Mouse (Mus musculus) heart, embryonic 11.5 days (tissue): ENCODE measurements around the gene Zfand3. TPM values are rescaled to one million over a fixed set of nuclear protein-coding genes. Genes with fewer than 3 reads are reported as not detected.

Experiments used
- ATAC-seq: fragments of 200-750 bp; cut with Nextera tagmentation; replicated peaks from 2 replicates; pipeline ENCODE4 v1.8.0; 2017; ENCODE audit warnings: moderate library complexity; ENCODE audit not compliant: insufficient number of reproducible peaks, low FRiP score, low TSS enrichment
- H3K27ac ChIP-seq: fragments of 300-500 bp; sonication (generic); 2 replicates; pipeline ENCODE4 v1.5.1; 2014; ENCODE audit warnings: mild to moderate bottlenecking, low read depth, low read length
- H3K27me3 ChIP-seq: fragments of 300-500 bp; sonication (generic); 2 replicates; pipeline ENCODE4 v1.6.1; 2014; ENCODE audit warnings: mild to moderate bottlenecking, low read length, mixed read lengths; ENCODE audit not compliant: control insufficient read depth, insufficient read depth
- H3K36me3 ChIP-seq: fragments of 300-500 bp; sonication (generic); 2 replicates; pipeline ENCODE4 v1.6.1; 2014; ENCODE audit warnings: mild to moderate bottlenecking, low read length, moderate library complexity, mixed read lengths; ENCODE audit not compliant: control insufficient read depth, insufficient read depth
- H3K4me1 ChIP-seq: fragments of 300-500 bp; sonication (generic); 2 replicates; pipeline ENCODE4 v1.6.1; 2014; ENCODE audit warnings: low read length; ENCODE audit not compliant: control insufficient read depth, insufficient read depth
- H3K4me2 ChIP-seq: fragments of 300-500 bp; sonication (generic); 2 replicates; pipeline ENCODE4 v1.6.1; 2014; ENCODE audit warnings: mild to moderate bottlenecking, moderate library complexity
- H3K4me3 ChIP-seq: fragments of 300-500 bp; sonication (generic); 2 replicates; pipeline ENCODE4 v1.5.1; 2014; ENCODE audit warnings: low read depth, low read length
- H3K9ac ChIP-seq: fragments of 300-500 bp; sonication (generic); 2 replicates; pipeline ENCODE4 v1.6.1; 2014; ENCODE audit warnings: mild to moderate bottlenecking, low read depth, low read length, moderate library complexity
- H3K9me3 ChIP-seq: fragments of 300-500 bp; sonication (generic); replicated peaks from 2 replicates; pipeline ENCODE4 v1.6.1; 2016; ENCODE audit warnings: low read length; ENCODE audit not compliant: control insufficient read depth
- WGBS: fragments of 180-500 bp; shearing (Covaris S2); extraction: QIAGEN DNeasy Blood & Tissue Kit; methylation state at CpG from one replicate; pipeline ENCODE4 v1.1.7; 2014; ENCODE audit not compliant: insufficient replicate concordance; 5-methylcytosine and 5-hydroxymethylcytosine counted together
- polyA plus RNA-seq: library from polyadenylated mRNA; unstranded; fragments of >200 nt; fragmentation: Nextera tagmentation; extraction: Ambion mirVana; gene quantifications from 2 replicates; pipeline ENCODE4 v1.2.1, GENCODE M21; 2014

The Zfand3 gene
- polyA plus RNA-seq, 1 experiment from 2014 or later = 51.4 TPM

DNA sequence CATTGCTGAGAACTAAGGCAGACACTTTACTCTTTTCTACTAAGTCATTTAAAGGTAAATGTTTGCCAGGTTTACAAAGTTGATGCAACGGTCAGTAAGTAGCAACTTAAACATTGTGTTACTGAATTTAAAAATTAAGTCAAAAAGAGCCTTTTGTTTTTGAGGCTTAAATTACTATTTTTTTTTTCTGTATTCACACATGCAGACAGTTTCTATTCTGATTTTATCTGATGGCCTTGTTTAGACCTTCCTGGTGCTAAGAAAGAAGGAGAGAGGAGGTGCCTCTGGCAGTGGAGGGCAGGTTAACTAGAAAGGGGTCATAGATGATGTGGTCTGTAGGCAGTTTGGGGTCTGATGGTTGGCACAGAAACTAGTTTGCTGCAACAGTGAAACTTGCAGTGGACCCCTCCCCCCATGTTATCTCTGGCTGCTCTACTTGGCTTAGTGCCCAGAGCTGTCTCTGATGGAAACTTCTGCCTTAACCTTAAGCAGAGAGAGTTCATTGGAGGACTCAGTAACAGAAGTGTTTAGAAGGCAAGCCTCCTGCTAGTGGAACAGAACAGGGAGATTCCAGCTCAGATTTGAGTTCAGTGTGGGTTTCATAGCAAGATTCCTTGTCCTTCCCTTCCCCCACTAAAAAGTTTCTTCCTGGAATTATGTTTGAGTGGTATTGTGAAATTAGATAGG is 23.0 kb downstream of the Zfand3 start:
- H3K4me2 ChIP-seq = peak overlapping the region; percentile 58
- H3K9ac ChIP-seq = no peak overlapping the region
- H3K27ac ChIP-seq = peak overlapping the region; percentile 22; the same call in 1 of the 2 replicates
- no peaks in the 10 kb centered on the region for H3K36me3 ChIP-seq
- no peaks in the 10 kb centered on the region for H3K27me3 ChIP-seq
- H3K4me3 ChIP-seq = no peak overlapping the region
- ATAC-seq = no peak; the same call in 1 of the 2 replicates
- H3K4me1 ChIP-seq = peaks cover 65% of the 10 kb centered on the region
- H3K9me3 ChIP-seq = no peaks in the 10 kb centered on the region
- 48% methylated on average over 1 of the region's 1 CpGs for WGBS

DNA sequence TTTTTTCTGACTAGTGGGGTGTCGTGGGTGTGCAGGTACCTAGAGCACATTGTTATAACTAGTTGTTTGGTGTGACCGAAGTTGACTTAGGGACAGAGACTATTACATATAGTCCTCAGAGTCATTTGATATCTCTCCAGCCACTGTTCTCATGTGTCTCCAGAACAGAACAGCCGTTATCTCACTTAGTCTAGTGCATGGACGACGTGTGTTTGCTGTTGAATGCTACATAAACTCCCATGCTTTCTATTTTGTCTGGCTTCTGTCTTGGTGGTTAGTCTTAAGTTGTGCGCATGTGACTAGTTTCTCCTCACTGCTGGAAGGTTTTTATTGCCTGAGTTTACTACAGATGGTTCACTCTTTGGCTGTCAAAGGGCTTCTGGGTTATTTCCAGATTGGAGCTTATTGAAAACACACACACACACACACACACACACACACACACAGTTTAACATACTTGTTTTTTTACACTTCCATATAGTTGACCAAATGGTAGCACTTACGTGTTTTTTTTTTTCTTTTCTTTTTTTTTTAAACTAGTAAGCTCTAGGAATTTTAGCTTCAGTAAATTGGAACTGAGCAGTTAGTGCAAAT is 25.2 kb downstream of the Zfand3 start:
- 43% methylated on average over 7 of the region's 7 CpGs for WGBS
- H3K27me3 ChIP-seq = no peaks in the 10 kb centered on the region
- no peaks in the 10 kb centered on the region for H3K36me3 ChIP-seq
- no peaks in the 10 kb centered on the region for H3K9me3 ChIP-seq
- H3K9ac ChIP-seq = no peak overlapping the region
- H3K4me1 ChIP-seq = peaks cover 71% of the 10 kb centered on the region
- no peak for ATAC-seq
- 0 out of 2 replicates have a peak overlapping the region, but pooled peaks have one; percentile 29 for H3K27ac ChIP-seq
- peak overlapping the region; percentile 9; the same call in 1 of the 2 replicates for H3K4me2 ChIP-seq
- H3K4me3 ChIP-seq = no peak overlapping the region

GRCm38 (mm10) chr17:30032796-30033195 is 28.3 kb downstream of the Zfand3 start:
- Histone ChIP-seq H3K4me2 (no peak overlapping the region), H3K36me3 (no peaks in the 10 kb centered on the region), H3K4me3 (no peak overlapping the region), H3K9me3 (no peaks in the 10 kb centered on the region), H3K4me1 (peaks cover 49% of the 10 kb centered on the region), H3K9ac (no peak overlapping the region), H3K27ac (no peak overlapping the region), H3K27me3 (no peaks in the 10 kb centered on the region)
- no peak for ATAC-seq
- 85% methylated on average over 4 of the region's 4 CpGs for WGBS

- H3K27ac ChIP-seq = no peak overlapping the region
- no peak overlapping the region for H3K4me3 ChIP-seq
- H3K27me3 ChIP-seq = no peaks in the 10 kb centered on the region
- peaks cover 39% of the 10 kb centered on the region for H3K4me1 ChIP-seq
- H3K9me3 ChIP-seq = no peaks in the 10 kb centered on the region
- no peak overlapping the region for H3K9ac ChIP-seq
- H3K4me2 ChIP-seq = no peak overlapping the region
- WGBS = 70% methylated on average over 4 of the region's 4 CpGs
- no peaks in the 10 kb centered on the region for H3K36me3 ChIP-seq
- no peak for ATAC-seq
Observed at GRCm38 (mm10) chr17:30033991-30034390, 29.5 kb downstream of the Zfand3 start.

DNA sequence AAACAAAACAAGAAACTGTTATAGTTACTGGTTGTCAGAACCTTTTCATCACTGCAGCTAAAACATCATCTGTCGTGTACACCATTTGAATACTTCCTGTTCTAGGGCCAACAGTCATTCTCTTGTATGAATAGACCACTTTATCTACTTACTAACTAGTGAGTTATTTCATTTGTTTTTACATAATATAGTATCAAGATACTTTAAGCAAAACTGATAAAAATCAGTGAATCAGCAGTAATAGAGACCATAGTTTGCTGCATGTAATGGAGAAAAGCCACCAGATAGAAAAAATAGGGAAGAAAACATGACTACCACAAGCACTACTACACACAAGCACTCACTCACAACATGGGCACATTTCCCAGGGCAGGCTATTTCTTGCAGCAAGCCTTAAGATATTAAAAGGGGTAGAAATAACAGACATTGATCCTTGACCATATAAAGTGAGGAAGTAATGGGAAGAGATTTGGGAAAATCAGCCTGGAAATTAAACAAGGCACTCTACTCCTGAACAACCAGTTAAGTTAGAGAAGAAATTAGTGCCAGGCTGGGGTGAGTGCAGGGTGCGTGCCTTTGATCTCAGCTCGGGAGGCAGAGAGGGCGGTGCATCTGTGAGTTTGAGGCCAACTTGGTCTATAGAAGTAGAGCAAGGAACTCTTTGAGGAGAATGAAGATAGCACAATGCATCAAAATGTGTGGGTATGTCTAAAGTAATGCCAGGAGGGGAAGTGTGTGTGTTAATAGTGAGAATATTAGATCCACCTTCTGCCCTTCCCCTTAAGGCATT is 30.9 kb downstream of the Zfand3 start:
- WGBS = 78% methylated on average over 4 of the region's 4 CpGs
- H3K9ac ChIP-seq = no peak overlapping the region
- ATAC-seq = no peak
- H3K4me3 ChIP-seq = no peak overlapping the region
- H3K9me3 ChIP-seq = no peaks in the 10 kb centered on the region
- no peak overlapping the region for H3K27ac ChIP-seq
- peaks cover 26% of the 10 kb centered on the region for H3K4me1 ChIP-seq
- H3K27me3 ChIP-seq = no peaks in the 10 kb centered on the region
- H3K4me2 ChIP-seq = no peak overlapping the region
- no peaks in the 10 kb centered on the region for H3K36me3 ChIP-seq

GRCm38 (mm10) chr17:30043163-30043822 is 38.8 kb downstream of the Zfand3 start:
- Histone ChIP-seq H3K4me1 (peaks cover 6% of the 10 kb centered on the region; the same call in 1 of the 2 replicates), H3K9ac (no peak overlapping the region), H3K27ac (no peak overlapping the region), H3K36me3 (no peaks in the 10 kb centered on the region), H3K4me3 (no peak overlapping the region), H3K4me2 (no peak overlapping the region), H3K9me3 (no peaks in the 10 kb centered on the region), H3K27me3 (no peaks in the 10 kb centered on the region)
- ATAC-seq = no peak
- 86% methylated on average over 7 of the region's 7 CpGs for WGBS

GRCm38 (mm10) chr17:30045181-30045580 is 40.6 kb downstream of the Zfand3 start:
- no peak overlapping the region for H3K4me2 ChIP-seq
- H3K9me3 ChIP-seq = no peaks in the 10 kb centered on the region
- no peak overlapping the region for H3K9ac ChIP-seq
- H3K27ac ChIP-seq = no peak overlapping the region
- no peak for ATAC-seq
- WGBS = 79% methylated on average over 2 of the region's 2 CpGs
- no peak overlapping the region for H3K4me3 ChIP-seq
- peaks cover 8% of the 10 kb centered on the region for H3K4me1 ChIP-seq
- H3K36me3 ChIP-seq = no peaks in the 10 kb centered on the region
- no peaks in the 10 kb centered on the region for H3K27me3 ChIP-seq

DNA sequence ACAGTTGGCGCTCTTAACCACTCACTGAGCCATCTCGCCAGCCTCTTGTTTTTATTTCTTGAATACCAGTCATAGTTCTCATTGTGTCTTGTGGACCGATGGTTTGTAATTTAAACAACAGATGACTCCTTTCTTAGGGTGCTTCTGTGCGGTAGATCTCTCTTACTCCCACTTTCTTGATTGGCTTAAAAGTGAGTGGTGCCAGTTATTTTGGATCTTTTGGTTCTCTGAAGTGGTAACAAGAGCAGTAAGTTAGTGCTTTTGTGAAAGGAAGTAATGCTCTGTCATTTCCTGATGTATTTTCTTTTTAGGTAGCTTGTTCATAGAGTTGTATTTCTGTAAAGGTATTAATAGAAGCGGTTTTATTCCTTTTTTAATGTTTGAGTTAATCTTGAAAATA is 42.1 kb downstream of the Zfand3 start:
- Histone ChIP-seq H3K9me3 (no peaks in the 10 kb centered on the region), H3K4me3 (no peak overlapping the region), H3K27me3 (no peaks in the 10 kb centered on the region), H3K36me3 (no peaks in the 10 kb centered on the region), H3K27ac (no peak overlapping the region), H3K4me1 (peaks cover 14% of the 10 kb centered on the region), H3K4me2 (no peak overlapping the region), H3K9ac (no peak overlapping the region)
- no peak for ATAC-seq
- WGBS = 93% methylated on average over 5 of the region's 5 CpGs
